12 mouse cellular contexts compared by ENCODE assay signal in the genomic region with DNA sequence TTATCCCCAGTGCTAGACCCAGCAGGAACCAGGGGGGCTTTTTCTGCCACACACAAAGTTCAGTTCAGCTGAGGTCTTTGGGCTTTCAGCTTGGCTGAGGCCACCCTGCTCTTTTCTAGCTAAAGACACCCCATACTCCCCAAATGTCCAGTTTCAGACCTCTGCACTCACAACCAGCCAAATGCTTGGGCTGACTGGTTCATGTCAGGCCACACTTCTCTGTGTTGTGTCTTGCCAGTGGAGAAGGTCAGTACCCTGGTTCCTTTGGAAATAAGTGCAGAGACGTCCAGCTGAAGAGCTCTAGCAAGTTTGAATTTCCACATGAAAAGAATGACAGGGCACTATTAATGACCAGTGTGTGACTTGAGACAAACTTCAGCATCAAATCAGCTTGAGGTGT. TPM values are rescaled to one million over a fixed set of nuclear protein-coding genes. Genes with fewer than 3 reads are reported as not detected.
DNase-seq lines count a peak whose midpoint lies in the region; ATAC-seq and TF ChIP-seq lines count a peak whose summit lies in the region.
"Had no signal": no experiment of that assay in that cellular context is flagged by ENCODE, and none has a peak within 500 bp of the region (broad histone marks: within the 10 kb centered on the region; RNA-seq: fewer than 3 reads in every experiment).

No protein-coding gene starts in this region.

- peaks cover 23% of the 10 kb centered on the region for H3K4me1 ChIP-seq in kidney, postnatal 0 days (replicated peaks; ENCODE audit: insufficient read depth, low read length)
- H3K4me1 ChIP-seq in liver, embryonic 12.5 days, result peaks cover 24% of the 10 kb centered on the region
- peaks cover 19% of the 10 kb centered on the region for H3K4me1 ChIP-seq in midbrain, embryonic 14.5 days (ENCODE audit: control insufficient read depth, insufficient read depth, low read length)

- TF ChIP-seq CTCF in gastrocnemius, adult 2 months (IDR thresholded peaks at IDR 0.05), result no peak
- no peak for TF ChIP-seq CTCF in kidney, postnatal 0 days (IDR thresholded peaks at IDR 0.05; ENCODE audit: low read depth)

- peak overlapping the region; percentile 91 for H3K27ac ChIP-seq in gastrocnemius, adult 2 months
- peak overlapping the region; percentile 94; the same call in 1 of the 2 replicates for H3K27ac ChIP-seq in kidney, postnatal 0 days
- H3K27ac ChIP-seq in liver, embryonic 12.5 days, result 0 out of 2 replicates have a peak overlapping the region, but pooled peaks have one; percentile 7
- no peak overlapping the region for H3K27ac ChIP-seq in midbrain, embryonic 14.5 days (replicated peaks; ENCODE audit: low read depth, low read length)
- H3K27ac ChIP-seq: forebrain, embryonic 15.5 days; hindbrain, embryonic 10.5 days had no signal

- intact Hi-C loops in gastrocnemius, adult 2 months (cut with DNase I), result no loop called here

- peak overlapping the region; percentile 92 for H3K4me3 ChIP-seq in gastrocnemius, adult 2 months
- H3K4me3 ChIP-seq in kidney, postnatal 0 days (replicated peaks; ENCODE audit: low read depth, low read length), result peak overlapping the region; percentile 66; the same call in 1 of the 2 replicates
- no peak overlapping the region for H3K4me3 ChIP-seq in liver, embryonic 12.5 days
- H3K4me3 ChIP-seq in midbrain, embryonic 14.5 days (replicated peaks; ENCODE audit: low read depth, low read length), result no peak overlapping the region

- no peaks in the 10 kb centered on the region for H3K9me3 ChIP-seq in kidney, postnatal 0 days (replicated peaks; ENCODE audit: low read length)
- H3K9me3 ChIP-seq in liver, embryonic 12.5 days (replicated peaks), result no peaks in the 10 kb centered on the region
- H3K9me3 ChIP-seq in midbrain, embryonic 14.5 days (ENCODE audit: control insufficient read depth, low read length), result no peaks in the 10 kb centered on the region
- H3K9me3 ChIP-seq: forebrain, embryonic 15.5 days; hindbrain, embryonic 10.5 days had no signal

- no peak for DNase-seq in gastrocnemius, adult 2 months
- DNase-seq in gastrocnemius, adult 8-10 months (ENCODE audit: low spot score in 2 of 2), result no peak
- DNase-seq in kidney, postnatal 0 days (ENCODE audit: low spot score), result no peak
- no peak for DNase-seq in kidney, postnatal 4 days
- DNase-seq in midbrain, embryonic 14.5 days, result no peak
- no peak for DNase-seq in layer of hippocampus, postnatal 25 days (ENCODE audit: extremely low spot score in 1 of 2, low spot score in 1 of 2)
- DNase-seq: right cerebral cortex, postnatal 14 days had no signal

- 61% methylated on average over 1 of the region's 1 CpGs for WGBS in kidney, postnatal 0 days
- WGBS in liver, embryonic 12.5 days (ENCODE audit: insufficient replicate concordance), result 50% methylated on average over 1 of the region's 1 CpGs
- WGBS in midbrain, embryonic 14.5 days, result 30% methylated on average over 1 of the region's 1 CpGs

- H3K4me2 ChIP-seq in kidney, postnatal 0 days (ENCODE audit: low read length), result peak overlapping the region; percentile 90
- peak overlapping the region; percentile 86; the same call in 1 of the 2 replicates for H3K4me2 ChIP-seq in liver, embryonic 12.5 days
- peak overlapping the region; percentile 93 for H3K4me2 ChIP-seq in midbrain, embryonic 14.5 days (ENCODE audit: low read length)

- H3K36me3 ChIP-seq in kidney, postnatal 0 days (ENCODE audit: insufficient read depth, low read length), result no peaks in the 10 kb centered on the region
- no peaks in the 10 kb centered on the region for H3K36me3 ChIP-seq in liver, embryonic 12.5 days
- H3K36me3 ChIP-seq in midbrain, embryonic 14.5 days (ENCODE audit: control insufficient read depth, insufficient read depth, low read length), result no peaks in the 10 kb centered on the region
- H3K36me3 ChIP-seq: forebrain, embryonic 15.5 days; hindbrain, embryonic 10.5 days had no signal

- H3K9ac ChIP-seq in kidney, postnatal 0 days (ENCODE audit: low read depth, low read length), result no peak overlapping the region
- H3K9ac ChIP-seq in liver, embryonic 12.5 days, result peak overlapping the region; percentile 25; the same call in 1 of the 2 replicates
- no peak overlapping the region for H3K9ac ChIP-seq in midbrain, embryonic 14.5 days (replicated peaks; ENCODE audit: low read length)
- H3K9ac ChIP-seq: forebrain, embryonic 15.5 days had no signal

- no peaks in the 10 kb centered on the region for H3K27me3 ChIP-seq in kidney, postnatal 0 days (ENCODE audit: insufficient read depth, low read length)
- H3K27me3 ChIP-seq in liver, embryonic 12.5 days (replicated peaks), result peaks cover 34% of the 10 kb centered on the region
- no peaks in the 10 kb centered on the region for H3K27me3 ChIP-seq in midbrain, embryonic 14.5 days (ENCODE audit: control insufficient read depth, insufficient read depth, low read length)
- H3K27me3 ChIP-seq: forebrain, embryonic 15.5 days had no signal

- ATAC-seq in kidney, postnatal 0 days (replicated peaks; ENCODE audit: low FRiP score, low read depth), result no peak
- no peak for ATAC-seq in liver, embryonic 12.5 days
- no peak for ATAC-seq in midbrain, embryonic 14.5 days (ENCODE audit: low FRiP score, low TSS enrichment)
- no peak for ATAC-seq in megakaryocyte progenitor cell, adult 5-6 weeks (replicated peaks; ENCODE audit: poor library complexity)

RNA-seq across cellular contexts. Expression of a gene that starts 11.0 kb away (rescaled TPM):
- total RNA-seq in gastrocnemius, adult 2 months (2021), result 10 to 100 TPM; 13.0 to 15.2 TPM
- 10 to 100 TPM in 1 of 4 experiments, 1 to 10 TPM in 3; 4.2 to 13.6 (median 8.2) TPM for total RNA-seq in gastrocnemius, adult 8-10 months (2022)
- polyA plus RNA-seq in kidney, postnatal 0 days (2015; fragmentation: Nextera tagmentation; extraction: Ambion mirVana), result 146 TPM in 2 replicates
- polyA plus RNA-seq in liver, embryonic 12.5 days (2016; fragmentation: Nextera tagmentation; extraction: Ambion mirVana), result 10.0 and 10.1 TPM in 2 replicates
- polyA plus RNA-seq in midbrain, embryonic 14.5 days (2014; fragmentation: Nextera tagmentation; extraction: Ambion mirVana), result 20.0 and 21.5 TPM in 2 replicates
- total RNA-seq in megakaryocyte progenitor cell, adult 5-6 weeks (2015), result 1.6 and 2.7 TPM in 2 replicates
- total RNA-seq in megakaryocyte progenitor cell, adult 5-6 weeks (2017), result 1.5 and 4.8 TPM in 2 replicates
- 100 to 1,000 TPM; 165 to 186 TPM for total RNA-seq in layer of hippocampus, postnatal 25 days (2021)

RNA-seq across cellular contexts. Expression of a gene that starts 12.2 kb away (rescaled TPM):
- total RNA-seq in gastrocnemius, adult 2 months (2021), result 10 to 100 TPM; 10.6 to 12.4 TPM
- 10 to 100 TPM in 3 of 4 experiments, 1 to 10 TPM in 1; 9.8 to 12.6 (median 11.4) TPM for total RNA-seq in gastrocnemius, adult 8-10 months (2022)
- 19.8 and 21.0 TPM in 2 replicates for polyA plus RNA-seq in kidney, postnatal 0 days (2015; fragmentation: Nextera tagmentation; extraction: Ambion mirVana)
- polyA plus RNA-seq in liver, embryonic 12.5 days (2016; fragmentation: Nextera tagmentation; extraction: Ambion mirVana), result 17.5 and 19.3 TPM in 2 replicates
- 54.1 and 75.1 TPM in 2 replicates for polyA plus RNA-seq in midbrain, embryonic 14.5 days (2014; fragmentation: Nextera tagmentation; extraction: Ambion mirVana)
- 14.4 and 15.7 TPM in 2 replicates for total RNA-seq in megakaryocyte progenitor cell, adult 5-6 weeks (2015)
- 20.9 and 25.0 TPM in 2 replicates for total RNA-seq in megakaryocyte progenitor cell, adult 5-6 weeks (2017)
- 10 to 100 TPM; 72.8 to 89.7 TPM for total RNA-seq in layer of hippocampus, postnatal 25 days (2021)

RNA-seq across cellular contexts. Expression of a gene that starts 13.3 kb away (rescaled TPM):
- not detected for total RNA-seq in gastrocnemius, adult 2 months (2021)
- not detected for total RNA-seq in gastrocnemius, adult 8-10 months (2022)
- polyA plus RNA-seq in kidney, postnatal 0 days (2015; fragmentation: Nextera tagmentation; extraction: Ambion mirVana), result not detected in 2 replicates
- not detected in 2 replicates for polyA plus RNA-seq in liver, embryonic 12.5 days (2016; fragmentation: Nextera tagmentation; extraction: Ambion mirVana)
- polyA plus RNA-seq in midbrain, embryonic 14.5 days (2014; fragmentation: Nextera tagmentation; extraction: Ambion mirVana), result not detected in 2 replicates
- not detected in 2 replicates for total RNA-seq in megakaryocyte progenitor cell, adult 5-6 weeks (2015)
- total RNA-seq in megakaryocyte progenitor cell, adult 5-6 weeks (2017), result not detected in 2 replicates
- not detected for total RNA-seq in layer of hippocampus, postnatal 25 days (2021)
- total RNA-seq: monocyte, adult 5-6 weeks had no signal
- polyA plus RNA-seq: forebrain, embryonic 15.5 days; hindbrain, embryonic 10.5 days had no signal

RNA-seq across cellular contexts. Expression of a gene that starts 37.3 kb away (rescaled TPM):
- not detected for total RNA-seq in gastrocnemius, adult 2 months (2021)
- total RNA-seq in gastrocnemius, adult 8-10 months (2022), result under 1 TPM in 1 of 4 experiments, not detected in 3; 0.09 TPM
- 0.11 and 0.16 TPM in 2 replicates for polyA plus RNA-seq in kidney, postnatal 0 days (2015; fragmentation: Nextera tagmentation; extraction: Ambion mirVana)
- polyA plus RNA-seq in liver, embryonic 12.5 days (2016; fragmentation: Nextera tagmentation; extraction: Ambion mirVana), result 0.02 and 0.05 TPM in 2 replicates
- 0.37 and 0.46 TPM in 2 replicates for polyA plus RNA-seq in midbrain, embryonic 14.5 days (2014; fragmentation: Nextera tagmentation; extraction: Ambion mirVana)
- not detected in 2 replicates for total RNA-seq in megakaryocyte progenitor cell, adult 5-6 weeks (2015)
- not detected in 2 replicates for total RNA-seq in megakaryocyte progenitor cell, adult 5-6 weeks (2017)
- total RNA-seq in layer of hippocampus, postnatal 25 days (2021), result under 1 TPM; 0.32 to 0.35 TPM
- total RNA-seq: monocyte, adult 5-6 weeks had no signal

Comparison
In these comparisons a context has a peak if more than half of its experiments do, and no peak if none do; other contexts are left out.
1. H3K4me3 ChIP-seq: peak in gastrocnemius, adult 2 months (single experiment) and kidney, postnatal 0 days (single experiment); none in liver, embryonic 12.5 days (single experiment) and midbrain, embryonic 14.5 days (single experiment).
2. RNA of a gene that starts 11.0 kb away (total RNA-seq): 165 to 186 TPM in layer of hippocampus, postnatal 25 days; 13.0 to 15.2 TPM in gastrocnemius, adult 2 months, 4.2 to 13.6 TPM in gastrocnemius, adult 8-10 months and 1.5 to 4.8 TPM in megakaryocyte progenitor cell, adult 5-6 weeks; every median in the first group is over 10 times any median in the second.
3. Peak in every context shown above with its lines, with median percentiles within 50 percentile points of each other: H3K4me2 ChIP-seq.